Mouse (Mus musculus) heart, postnatal 0 days (tissue): ENCODE data around the gene Impad1. TPM values are rescaled to one million over a fixed set of nuclear protein-coding genes. Genes with fewer than 3 reads are reported as not detected.

Experiments
- ATAC-seq: fragments of 200-750 bp; cut with Nextera tagmentation; 2 replicates; pipeline ENCODE4 v1.8.0; 2017; ENCODE audit warnings: low read depth, moderate number of reproducible peaks, moderate library complexity; ENCODE audit not compliant: insufficient read depth
- DNase-seq: peaks from one replicate; pipeline ENCODE4 v3.0.0-alpha.2; 2016; ENCODE audit warnings: low spot score
- H3K27ac ChIP-seq: fragments of 300-500 bp; sonication (generic); 2 replicates; pipeline ENCODE4 v1.5.1; 2014; ENCODE audit warnings: low read depth, mild to moderate bottlenecking
- H3K27me3 ChIP-seq: fragments of 300-500 bp; sonication (generic); 2 replicates; pipeline ENCODE4 v1.6.1; 2014; ENCODE audit warnings: low read length, mixed read lengths; ENCODE audit not compliant: control insufficient read depth, insufficient read depth
- H3K36me3 ChIP-seq: fragments of 300-500 bp; sonication (generic); replicated peaks from 2 replicates; pipeline ENCODE4 v1.6.1; 2014; ENCODE audit warnings: low read length, mixed read lengths; ENCODE audit not compliant: control insufficient read depth, insufficient read depth
- H3K4me1 ChIP-seq: fragments of 300-500 bp; sonication (generic); 2 replicates; pipeline ENCODE4 v1.6.1; 2014; ENCODE audit warnings: antibody characterized with exemption; ENCODE audit not compliant: control insufficient read depth, insufficient read depth
- H3K4me2 ChIP-seq: fragments of 300-500 bp; sonication (generic); 2 replicates; pipeline ENCODE4 v1.6.1; 2014; ENCODE audit warnings: low read depth, mild to moderate bottlenecking, low read length, moderate library complexity
- H3K4me3 ChIP-seq: fragments of 300-500 bp; sonication (generic); 2 replicates; pipeline ENCODE4 v1.5.1; 2014; ENCODE audit warnings: low read depth, low read length
- H3K9ac ChIP-seq: fragments of 300-500 bp; sonication (generic); replicated peaks from 2 replicates; pipeline ENCODE4 v1.6.1; 2014; ENCODE audit warnings: low read depth, low read length, mixed read lengths
- H3K9me3 ChIP-seq: fragments of 300-500 bp; sonication (generic); replicated peaks from 2 replicates; pipeline ENCODE4 v1.6.1; 2016; ENCODE audit warnings: low read length; ENCODE audit not compliant: control insufficient read depth
- CTCF ChIP-seq: IDR thresholded peaks from 2 replicates; pipeline ENCODE4 v1.5.1; 2016; ENCODE audit warnings: antibody characterized with exemption, control low read depth, low read depth
- EP300 ChIP-seq: IDR thresholded peaks from 2 replicates; pipeline ENCODE4 v1.6.1; 2016; ENCODE audit warnings: antibody characterized with exemption, low read depth
- WGBS: fragments of 180-500 bp; shearing (Covaris S2); extraction: QIAGEN DNeasy Blood & Tissue Kit; methylation state at CpG from one replicate; pipeline ENCODE4 v1.1.7; 2014; 5-methylcytosine and 5-hydroxymethylcytosine counted together
- polyA plus RNA-seq: library from polyadenylated mRNA; unstranded; fragments of >200 nt; fragmentation: Nextera tagmentation; extraction: Ambion mirVana; gene quantifications from 2 replicates; pipeline ENCODE4 v1.2.1, GENCODE M21; 2015
- total RNA-seq: library from RNA; depleted of rRNA; stranded (reverse); fragments of >200 nt; gene quantifications from 2 replicates; pipeline ENCODE4 v1.2.3, GENCODE M21; 2014; ENCODE audit warnings: low replicate concordance

The Impad1 gene
- total and polyA plus RNA-seq, 2 experiments from 2014 or later, result 17.4 to 53.1 TPM

- Histone ChIP-seq H3K4me2 (no peak overlapping the region), H3K36me3 (0 out of 2 replicates have a peak, but pooled peaks cover 5% of the 10 kb centered on the region), H3K27ac (no peak overlapping the region), H3K4me1 (no peaks in the 10 kb centered on the region), H3K4me3 (no peak overlapping the region), H3K9ac (no peak overlapping the region), H3K9me3 (0 out of 2 replicates have a peak, but pooled peaks cover 6% of the 10 kb centered on the region), H3K27me3 (no peaks in the 10 kb centered on the region)
- WGBS, result 96% methylated on average over 4 of the region's 4 CpGs
- TF ChIP-seq CTCF (no peak), EP300 (no peak)
- DNase-seq (no peak), ATAC-seq (no peak)
Observed at GRCm38 (mm10) chr4:4782882-4783685, 10.1 kb downstream of the Impad1 start.

GRCm38 (mm10) chr4:4779265-4779770 is 13.8 kb downstream of the Impad1 start:
- Histone ChIP-seq H3K4me2 (no peak overlapping the region), H3K9ac (no peak overlapping the region), H3K4me1 (no peaks in the 10 kb centered on the region), H3K27me3 (no peaks in the 10 kb centered on the region), H3K36me3 (peaks cover 31% of the 10 kb centered on the region), H3K9me3 (0 out of 2 replicates have a peak, but pooled peaks cover 6% of the 10 kb centered on the region), H3K27ac (no peak overlapping the region), H3K4me3 (no peak overlapping the region)
- ATAC-seq (no peak), DNase-seq (no peak)
- TF ChIP-seq CTCF, result no peak
- no peak for TF ChIP-seq EP300

- ATAC-seq (no peak), DNase-seq (peak; percentile 30)
- no peak overlapping the region for H3K27ac ChIP-seq
- H3K36me3 ChIP-seq, result peaks cover 32% of the 10 kb centered on the region
- H3K4me3 ChIP-seq, result no peak overlapping the region
- no peaks in the 10 kb centered on the region for H3K4me1 ChIP-seq
- H3K9ac ChIP-seq, result no peak overlapping the region
- H3K27me3 ChIP-seq, result no peaks in the 10 kb centered on the region
- WGBS, result 62% methylated on average over 2 of the region's 2 CpGs
- TF ChIP-seq CTCF (peak; percentile 52), EP300 (no peak)
- no peaks in the 10 kb centered on the region for H3K9me3 ChIP-seq
- no peak overlapping the region for H3K4me2 ChIP-seq
Observed at GRCm38 (mm10) chr4:4771523-4772114, 21.5 kb downstream of the Impad1 start.

- DNase-seq (no peak), ATAC-seq (no peak)
- Histone ChIP-seq H3K9me3 (no peaks in the 10 kb centered on the region), H3K27ac (no peak overlapping the region), H3K27me3 (no peaks in the 10 kb centered on the region), H3K4me3 (no peak overlapping the region), H3K36me3 (peaks cover 21% of the 10 kb centered on the region), H3K4me1 (no peaks in the 10 kb centered on the region), H3K9ac (no peak overlapping the region), H3K4me2 (no peak overlapping the region)
- TF ChIP-seq EP300, result no peak
- no peak for TF ChIP-seq CTCF
- WGBS, result 62% methylated on average over 5 of the region's 5 CpGs
Observed at GRCm38 (mm10) chr4:4765806-4766205, 27.3 kb downstream of the Impad1 start.

GRCm38 (mm10) chr4:4758376-4758775 is 34.8 kb downstream of the Impad1 start:
- Histone ChIP-seq H3K9me3 (no peaks in the 10 kb centered on the region), H3K4me2 (no peak overlapping the region), H3K36me3 (no peaks in the 10 kb centered on the region), H3K27me3 (no peaks in the 10 kb centered on the region), H3K27ac (no peak overlapping the region), H3K4me1 (no peaks in the 10 kb centered on the region), H3K4me3 (no peak overlapping the region), H3K9ac (no peak overlapping the region)
- no peak for DNase-seq
- ATAC-seq, result no peak
- 83% methylated on average over 4 of the region's 4 CpGs for WGBS
- TF ChIP-seq EP300, result no peak
- TF ChIP-seq CTCF, result peak; percentile 41
